Mouse (Mus musculus) left cerebral cortex, postnatal 36 days (tissue): ENCODE results near the gene Inpp5e. TPM values are rescaled to one million over a fixed set of nuclear protein-coding genes. Genes with fewer than 3 reads are reported as not detected.

Experiments
- DNase-seq, 2 experiments: peaks; one replicate each; pipeline ENCODE4 v3.0.0; 2021 to 2022; ENCODE audit warnings: low spot score in 2 of 2, mixed read lengths in 1 of 2
- intact Hi-C: fragments of 180-260 bp; cut with DNase I; formaldehyde crosslinking; loops from one replicate; pipeline ENCODE4 v1.15.1; 2025
- total RNA-seq, 2 experiments: library from RNA; stranded (reverse); gene quantifications; 2 replicates each; pipeline ENCODE4 v1.2.3; 2021

Gene Inpp5e
- 10 to 100 TPM; 22.5 to 26.6 TPM for total RNA-seq

GRCm38 (mm10) chr2:26408515-26409356, at the start of gene Inpp5e:
TSS of gene Inpp5e (minus strand) at chr2:26409203.
- peak; percentile 98 to 99 for DNase-seq
- intact Hi-C loops = no loop called here

DNA sequence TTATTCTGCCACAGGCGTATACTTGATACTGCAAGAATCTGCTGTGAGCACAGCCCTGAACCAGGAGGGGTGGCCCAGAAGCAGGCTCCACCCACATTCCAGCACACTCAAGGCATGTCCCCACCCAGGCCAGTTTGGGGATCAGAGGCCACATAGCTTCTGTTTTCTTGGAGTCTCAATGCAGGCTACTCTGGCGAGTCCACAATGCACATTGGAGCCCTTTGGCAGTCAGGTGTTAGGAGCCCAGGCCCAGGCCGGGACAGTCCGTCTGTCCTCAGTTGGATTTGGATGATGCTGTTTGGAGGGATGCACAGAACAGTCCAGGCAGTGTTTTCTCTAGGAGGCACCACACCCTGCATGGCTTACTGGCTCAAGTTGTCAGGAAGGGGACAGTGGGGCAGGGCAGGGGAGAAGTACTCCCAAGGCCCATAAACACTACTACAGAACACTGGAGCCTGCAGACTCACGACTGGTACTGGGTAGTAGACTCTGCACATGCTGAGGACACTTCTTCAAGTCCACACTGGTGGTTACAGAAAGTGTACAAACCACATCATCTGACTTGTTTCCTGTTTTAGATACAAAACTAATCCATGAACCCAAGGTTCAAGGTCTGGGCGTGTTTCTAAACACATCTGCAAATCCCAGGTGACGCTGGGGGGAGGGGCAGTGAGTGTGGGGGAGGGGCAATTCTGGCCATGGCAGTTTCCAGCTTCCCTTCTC, 49.6 kb upstream of the Inpp5e start:
- intact Hi-C loops = no loop called here
- DNase-seq = no peak

DNA sequence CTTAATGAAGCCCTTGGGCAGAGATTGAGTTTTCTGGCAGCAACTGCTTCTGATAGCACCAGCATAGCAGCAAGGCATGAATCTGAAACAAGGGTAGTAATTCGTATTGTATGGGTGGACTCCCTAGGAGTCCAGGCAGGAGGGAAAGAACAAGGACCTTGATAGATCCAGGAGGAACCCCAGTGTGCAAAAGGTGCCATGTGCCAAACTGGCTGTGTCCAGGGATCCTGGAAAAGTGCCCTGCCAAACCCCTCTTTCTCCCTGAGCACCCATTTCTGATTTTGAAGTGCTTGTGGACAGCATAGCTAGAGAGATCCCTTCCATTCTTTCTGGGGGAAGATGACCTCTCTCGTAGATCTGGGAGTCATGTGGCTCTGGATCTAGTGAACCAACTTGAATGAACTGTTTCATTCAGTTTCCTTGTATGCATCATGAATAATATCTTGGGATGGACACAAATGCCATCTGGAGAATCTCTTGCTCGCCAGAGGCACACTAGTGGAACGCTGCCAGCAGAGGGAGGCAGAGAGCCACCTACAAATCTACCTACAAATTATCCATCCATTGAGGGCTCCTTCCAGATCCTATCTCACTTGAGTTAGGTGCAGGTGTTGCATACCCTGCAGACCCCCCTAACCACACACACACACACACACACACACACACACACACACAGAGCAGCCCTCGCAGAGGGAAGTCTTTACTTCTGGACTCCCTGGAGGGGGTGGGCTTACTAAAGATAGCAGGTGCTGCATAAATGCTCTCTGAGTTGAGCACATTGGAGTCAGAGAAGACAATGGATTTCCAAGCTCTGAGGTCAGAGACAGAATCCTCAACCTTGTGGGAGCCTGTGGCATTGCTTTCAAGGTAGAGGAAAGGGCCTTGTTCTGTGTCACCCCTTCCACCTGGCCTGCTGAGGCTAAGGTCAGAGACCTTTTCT, 40.4 kb upstream of the Inpp5e start:
- DNase-seq = peak; percentile 77 to 81
- intact Hi-C loops = loop anchor here (1.0 to 10.0 kb wide), 3 partner anchors 112 to 465 kb away; partner anchors contain the start of genes Fam69b, Med22, Rpl7a and Surf1

DNA sequence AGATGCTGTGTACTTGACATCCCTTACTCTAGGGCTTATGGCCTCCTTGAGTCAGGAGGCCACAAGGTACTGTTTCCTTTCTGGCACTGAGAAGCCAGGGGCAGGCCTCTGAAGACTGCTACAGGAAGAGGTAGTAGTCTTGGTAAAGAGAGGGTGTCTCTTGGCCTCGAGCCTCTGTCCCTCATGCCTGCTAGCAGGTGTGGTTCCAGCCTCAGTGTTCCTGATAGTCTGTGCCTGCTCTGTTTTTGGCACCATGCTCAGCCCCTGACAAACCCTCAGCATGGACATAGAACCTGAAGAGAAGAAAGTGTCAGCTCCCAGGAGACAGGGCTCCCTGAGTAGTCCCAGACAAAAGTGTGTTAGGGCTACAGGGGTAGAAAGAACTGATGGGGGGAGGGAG, 38.4 kb upstream of the Inpp5e start:
- no peak for DNase-seq
- intact Hi-C loops = loop anchor here (2.0 to 10.0 kb wide), 3 partner anchors 119 to 467 kb away; partner anchors contain the start of genes Fam69b, Med22, Rpl7a and Surf1

- intact Hi-C loops = loop anchor here (2.0 to 10.0 kb wide), 3 partner anchors 120 to 468 kb away; partner anchors contain the start of genes Fam69b, Med22, Rpl7a and Surf1
- DNase-seq = no peak
Observed at GRCm38 (mm10) chr2:26446671-26447070, 37.7 kb upstream of the Inpp5e start.

DNA sequence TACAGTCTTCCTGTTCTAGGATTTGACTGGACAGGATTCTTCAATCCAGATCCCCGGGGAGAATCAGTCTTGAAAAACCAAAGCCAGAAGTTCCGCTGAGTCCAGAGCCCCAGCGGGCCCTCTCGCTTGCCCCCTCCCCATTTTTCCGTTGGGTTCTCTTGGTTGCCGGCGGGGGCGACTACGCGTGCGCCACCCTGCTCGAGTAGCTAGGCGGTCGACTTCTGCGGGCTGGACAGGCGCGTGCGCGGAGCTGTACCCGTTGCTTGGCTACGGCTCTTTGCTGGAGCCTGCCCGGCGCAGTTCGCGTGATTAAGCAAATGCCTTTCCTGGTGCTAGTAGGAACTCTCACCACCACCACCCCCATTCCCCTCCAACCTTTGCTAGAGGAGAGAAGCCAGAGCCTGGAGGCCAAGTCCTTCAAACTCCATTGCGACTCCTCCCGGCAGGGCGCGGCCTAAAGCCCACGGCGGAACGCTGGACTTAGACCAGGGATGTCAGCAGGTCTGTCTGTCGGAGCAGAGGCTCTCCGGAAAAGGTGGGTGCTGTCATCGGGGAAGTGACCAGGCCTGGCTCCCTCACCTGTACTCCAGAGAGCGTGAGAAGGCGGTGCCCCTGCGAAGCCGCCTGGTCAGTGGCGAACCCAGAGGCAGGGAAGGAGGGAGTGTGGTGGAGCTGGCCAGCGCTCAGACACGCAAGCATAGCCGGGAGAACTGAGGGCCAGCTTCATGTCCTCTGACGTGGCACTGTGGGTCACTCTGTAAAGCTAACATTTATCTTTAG, 36.9 kb upstream of the Inpp5e start:
- DNase-seq = peak; percentile 95
- intact Hi-C loops = loop anchor here (2.0 to 10.0 kb wide), 3 partner anchors 121 to 469 kb away; partner anchors contain the start of genes Fam69b, Med22, Rpl7a and Surf1

DNA sequence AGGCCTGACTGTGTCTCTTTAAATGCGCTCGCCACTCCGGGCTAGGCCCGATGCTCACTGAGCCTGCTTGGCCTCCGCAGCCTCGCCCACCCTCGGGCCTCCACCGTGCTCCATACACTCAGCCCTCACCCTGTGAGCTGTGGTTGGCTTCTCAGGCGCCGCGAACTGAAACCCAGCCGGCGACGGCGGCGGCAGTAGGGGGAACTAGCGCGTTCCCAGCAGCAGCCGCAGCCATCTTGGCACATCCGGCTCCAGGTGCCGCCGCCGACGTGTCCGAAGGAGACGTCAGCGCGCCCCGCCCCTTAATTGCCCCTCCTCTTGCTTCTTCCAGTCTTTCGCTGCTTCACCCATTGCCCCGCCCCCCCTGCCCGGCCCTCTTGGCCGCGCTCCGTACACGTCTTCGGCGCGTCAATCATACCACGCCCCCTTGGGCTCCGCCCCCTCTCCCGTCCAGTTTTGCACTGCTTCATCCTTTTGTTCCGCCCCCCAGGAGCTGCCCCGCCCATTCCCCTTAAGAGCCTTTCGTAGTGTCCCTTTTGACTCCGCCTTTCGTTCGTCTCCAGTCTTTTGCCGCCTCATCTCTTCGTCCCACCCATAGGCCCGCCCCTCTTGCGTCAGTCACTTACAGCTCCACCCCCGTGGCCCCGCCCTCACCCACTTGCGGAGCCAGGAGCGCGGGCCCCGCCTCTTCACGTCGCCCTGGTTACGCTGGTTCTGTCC, 36.1 kb upstream of the Inpp5e start, which contains the start of gene Sec16a:
TSS of gene Sec16a (minus strand) at position 271 of the 720 bp plus-strand sequence.
- peak; percentile 98 to 99 for DNase-seq
- intact Hi-C loops = loop anchor here (5.0 to 10.0 kb wide), 2 partner anchors 182 to 470 kb away; partner anchors contain the start of genes Fam69b, Med22, Rpl7a and Surf1

- no peak for DNase-seq
- intact Hi-C loops = loop anchor here (10.0 kb wide), 1 partner anchor 470 kb away; the partner anchor contains the start of genes Med22, Rpl7a, Surf1 and Surf2
Observed at GRCm38 (mm10) chr2:26444368-26444767, 35.4 kb upstream of the Inpp5e start.

DNA sequence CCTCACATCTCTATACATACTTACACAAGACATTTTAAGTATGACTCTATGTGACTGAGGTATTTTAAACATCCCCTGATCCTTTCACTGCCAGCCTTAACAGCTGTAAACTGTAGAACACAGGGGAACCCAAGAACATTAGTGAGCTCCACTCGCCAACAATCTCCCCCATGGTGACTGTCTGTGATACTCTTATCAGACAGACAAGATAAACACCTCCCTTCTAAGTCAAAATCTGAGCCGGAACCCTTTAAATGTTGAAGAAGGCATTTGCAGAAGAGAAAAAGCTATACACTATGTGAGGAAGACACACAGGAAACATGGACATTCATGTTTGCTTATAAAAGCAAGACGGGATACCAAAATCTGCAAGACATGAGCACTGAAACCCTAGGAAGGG, 34.9 kb upstream of the Inpp5e start:
- intact Hi-C loops = loop anchor here (10.0 kb wide), 1 partner anchor 471 kb away; the partner anchor contains the start of genes Med22, Rpl7a, Surf1 and Surf2
- no peak for DNase-seq

DNA sequence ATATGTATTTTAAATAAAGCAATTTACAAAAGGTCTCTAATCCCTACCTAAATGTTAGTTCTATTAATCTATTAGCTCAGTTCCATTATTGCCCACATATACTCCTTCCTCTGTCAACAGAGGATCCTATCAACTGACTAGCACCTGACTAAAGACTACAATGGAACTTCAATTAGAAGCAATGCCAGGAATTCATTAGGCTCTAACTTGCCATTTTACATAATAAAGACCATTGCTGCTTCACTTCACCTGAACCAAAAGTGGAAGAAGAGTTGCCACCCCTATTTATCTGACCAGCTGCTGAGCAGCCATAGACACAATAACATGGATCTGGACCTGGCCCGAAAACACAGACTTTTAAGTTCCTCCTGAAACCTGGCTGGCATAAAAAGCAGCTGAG, 33.8 kb upstream of the Inpp5e start:
- DNase-seq = no peak
- intact Hi-C loops = loop anchor here (10.0 kb wide), 1 partner anchor 472 kb away; the partner anchor contains the start of genes Med22, Rpl7a, Surf1 and Surf2

DNA sequence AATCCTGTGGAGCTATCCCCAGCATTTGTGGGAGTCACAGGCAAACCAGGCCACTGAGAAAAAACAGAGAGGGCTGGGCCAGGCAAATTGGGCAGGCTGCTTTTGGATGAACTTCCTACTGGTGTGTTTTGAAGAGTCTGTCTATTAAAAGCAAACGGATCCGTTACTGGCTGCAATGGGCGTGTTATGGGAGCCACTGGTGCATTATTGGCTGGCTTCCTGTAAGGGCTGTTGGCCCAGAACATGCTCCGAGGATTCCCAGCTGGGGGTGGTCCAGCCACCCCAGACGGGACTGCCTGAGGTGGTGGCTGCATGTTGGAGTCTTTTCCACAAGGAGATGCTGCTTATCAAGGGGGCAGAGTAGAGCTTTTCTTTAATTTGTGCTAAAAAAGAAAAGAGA, 32.7 kb upstream of the Inpp5e start:
- no peak for DNase-seq
- intact Hi-C loops = loop anchor here (10.0 kb wide), 1 partner anchor 473 kb away; the partner anchor contains the start of genes Med22, Rpl7a, Surf1 and Surf2

DNA sequence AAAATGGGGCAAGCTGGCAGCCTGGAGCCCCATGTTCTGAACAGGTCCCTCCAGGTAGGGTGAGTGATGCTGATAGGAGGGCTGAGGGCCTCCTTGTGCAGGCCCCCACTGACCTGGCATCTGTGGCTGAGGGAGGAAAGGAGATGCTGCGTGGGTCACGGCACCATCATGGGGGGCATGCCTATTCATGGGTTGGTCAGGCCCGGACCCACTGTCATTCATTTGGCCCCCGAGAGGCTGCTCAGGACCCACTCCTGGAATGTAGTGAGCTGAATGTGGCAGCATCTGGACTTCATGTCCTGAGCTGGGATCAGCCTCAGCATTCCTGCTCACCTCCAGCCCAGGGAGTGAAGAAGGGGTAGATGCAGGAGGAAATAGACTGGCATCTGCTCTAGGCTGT, 32.3 kb upstream of the Inpp5e start:
- intact Hi-C loops = loop anchor here (10.0 kb wide), 1 partner anchor 474 kb away; the partner anchor contains the start of genes Med22, Rpl7a, Surf1 and Surf2
- DNase-seq = no peak

DNA sequence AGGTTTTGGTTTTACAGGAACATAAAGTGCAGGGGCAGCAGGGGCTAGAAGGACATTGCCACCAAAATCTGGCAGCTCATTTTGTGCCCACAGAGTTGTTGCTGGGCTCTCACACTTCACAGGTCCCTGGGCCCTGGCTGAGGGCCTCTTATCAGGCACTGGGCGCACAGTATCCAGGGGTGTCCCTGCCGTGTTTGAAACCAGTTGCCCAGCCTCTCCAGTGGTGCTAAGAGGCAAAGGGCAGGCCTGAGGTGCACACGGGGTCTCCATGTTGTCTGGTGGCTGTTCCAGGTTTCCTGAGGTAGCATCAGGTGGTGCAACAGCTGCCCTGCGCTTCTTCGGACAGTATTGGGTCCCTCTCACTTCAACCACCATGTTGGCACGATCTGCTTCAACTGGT, 30.7 kb upstream of the Inpp5e start:
- DNase-seq = no peak
- intact Hi-C loops = loop anchor here (10.0 kb wide), 1 partner anchor 475 kb away; the partner anchor contains the start of genes Med22, Rpl7a, Surf1 and Surf2

DNA sequence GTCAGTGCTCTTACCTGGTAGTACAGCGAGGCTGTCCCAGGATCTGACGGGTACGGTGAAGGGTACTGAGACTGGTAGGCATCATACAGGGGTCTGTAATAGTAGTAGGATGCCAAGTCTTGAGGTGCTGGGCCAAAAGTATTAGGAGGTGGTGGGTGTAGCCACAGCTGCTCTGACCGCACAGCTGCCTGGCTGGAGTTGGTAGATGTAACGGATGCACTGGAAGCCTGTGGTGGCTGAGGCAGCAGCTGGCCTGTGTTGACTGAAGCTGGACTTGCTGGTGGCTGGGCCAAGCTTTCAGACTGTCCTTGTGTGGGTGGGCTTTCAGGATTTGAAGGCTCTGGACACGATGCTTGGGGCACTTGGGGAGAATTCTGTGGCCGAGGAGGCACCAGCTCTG, 29.4 kb upstream of the Inpp5e start:
- intact Hi-C loops = no loop called here
- no peak for DNase-seq

DNA sequence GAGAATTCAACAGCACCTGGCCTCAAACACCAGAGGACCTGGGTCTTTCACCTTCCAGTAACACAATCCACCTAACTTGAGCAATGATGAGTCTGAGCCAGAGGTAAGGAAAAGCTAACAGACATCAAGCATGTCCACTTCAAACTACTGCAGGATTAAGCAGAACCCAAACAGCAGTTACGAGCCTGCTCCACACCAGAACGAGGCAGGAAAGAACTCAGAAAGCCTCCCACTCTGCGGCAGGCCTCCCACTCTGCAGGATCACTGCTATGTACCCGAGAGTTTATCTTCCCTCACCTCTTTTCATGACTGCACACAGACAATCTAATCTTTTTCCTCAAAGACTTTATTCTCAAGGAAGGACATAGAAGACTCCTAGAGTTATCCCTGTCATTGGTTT, 28.2 kb upstream of the Inpp5e start:
- DNase-seq = peak; percentile 44 to 46
- intact Hi-C loops = no loop called here

- DNase-seq = no peak
- intact Hi-C loops = no loop called here
Observed at GRCm38 (mm10) chr2:26434791-26435572, 26.0 kb upstream of the Inpp5e start.
